Mouse (Mus musculus) kidney, adult 18-20 months (tissue): Measurements from ENCODE around the gene Gm21319.
"Not testable (repeated sequence)": the region's sequence is repeated elsewhere in the genome, so short reads cannot be mapped to it uniquely, and the experiment has no call there.

ENCODE experiments used
- DNase-seq: peaks from one replicate; pipeline ENCODE4 v3.0.0; 2021

Gm21319 gene

GRCm38 (mm10) chr12:87775655-87776054 is at the start of gene Gm21319:
TSS of gene Gm21319 (minus strand) at chr12:87775755.
- not testable (repeated sequence) for DNase-seq

GRCm38 (mm10) chr12:87816277-87816676 is 40.7 kb upstream of the Gm21319 start, which contains the start of gene BB287469:
TSS of gene BB287469 (plus strand) at chr12:87816577.
- not testable (repeated sequence) for DNase-seq

- not testable (repeated sequence) for DNase-seq
These were observed 22.4 kb upstream of the Gm21319 start for GRCm38 (mm10) chr12:87797971-87798370.

- not testable (repeated sequence) for DNase-seq
These were observed 19.7 kb upstream of the Gm21319 start, which contains the start of gene Gm21936 for GRCm38 (mm10) chr12:87795212-87795611. TSS of gene Gm21936 (plus strand) at chr12:87795512.
